17 mouse cellular contexts compared by ENCODE assay signal in the genomic region with DNA sequence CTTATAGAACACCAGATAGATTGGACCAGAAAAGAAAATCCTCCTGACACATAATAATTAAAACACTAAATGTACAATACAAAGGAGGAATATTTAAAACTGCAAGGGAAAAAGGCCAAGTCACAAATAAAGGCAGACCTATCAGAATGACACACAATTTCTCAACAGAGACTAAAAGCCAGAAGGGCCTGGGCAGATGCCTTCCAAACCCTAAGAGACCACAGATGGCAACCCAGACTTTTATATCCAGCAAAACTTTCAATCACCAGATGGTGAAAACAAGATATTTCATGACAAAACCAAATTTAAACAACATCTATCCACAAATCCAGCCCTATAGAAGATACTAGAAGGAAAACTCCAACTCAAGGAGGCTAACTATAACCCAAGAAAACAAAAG.
"Had no signal": no experiment of that assay in that cellular context is flagged by ENCODE, and none has a peak within 500 bp of the region (broad histone marks: within the 10 kb centered on the region; RNA-seq: fewer than 3 reads in every experiment).

No protein-coding gene starts in this region.

- H3K27ac ChIP-seq: lung, embryonic 15.5 days; macrophage; midbrain, embryonic 13.5 days; midbrain, embryonic 15.5 days; neural tube, embryonic 12.5 days; stomach, embryonic 15.5 days; stomach, postnatal 0 days had no signal

- H3K9me3 ChIP-seq: lung, embryonic 15.5 days; megakaryocyte, embryonic 14.5 days; midbrain, embryonic 13.5 days; midbrain, embryonic 15.5 days; neural tube, embryonic 12.5 days; stomach, embryonic 15.5 days had no signal

- H3K27me3 ChIP-seq: lung, embryonic 15.5 days; megakaryocyte, embryonic 14.5 days; midbrain, embryonic 13.5 days; midbrain, embryonic 15.5 days; neural tube, embryonic 12.5 days; stomach, embryonic 15.5 days had no signal

- DNase-seq: lung, adult 2 months; lung, postnatal 14 days; lung, postnatal 36 days; right cerebral cortex, postnatal 14 days; thymus, adult 2 months; thymus, postnatal 25 days; thymus, postnatal 4 days had no signal

- H3K9ac ChIP-seq: lung, embryonic 15.5 days; midbrain, embryonic 13.5 days; midbrain, embryonic 15.5 days; neural tube, embryonic 12.5 days; stomach, embryonic 15.5 days had no signal

- H3K4me3 ChIP-seq: lung, embryonic 15.5 days; megakaryocyte, embryonic 14.5 days; midbrain, embryonic 13.5 days; midbrain, embryonic 15.5 days; neural tube, embryonic 12.5 days; stomach, embryonic 15.5 days had no signal

- H3K4me2 ChIP-seq: lung, embryonic 15.5 days; midbrain, embryonic 11.5 days; midbrain, embryonic 13.5 days; midbrain, embryonic 15.5 days; neural tube, embryonic 12.5 days; stomach, embryonic 15.5 days had no signal

- H3K36me3 ChIP-seq: lung, embryonic 15.5 days; midbrain, embryonic 13.5 days; midbrain, embryonic 15.5 days; neural tube, embryonic 12.5 days; stomach, embryonic 15.5 days had no signal

- ATAC-seq: lung, postnatal 0 days; midbrain, embryonic 13.5 days; midbrain, embryonic 15.5 days had no signal

- H3K4me1 ChIP-seq: lung, embryonic 15.5 days; midbrain, embryonic 13.5 days; midbrain, embryonic 15.5 days; neural tube, embryonic 12.5 days; stomach, embryonic 15.5 days had no signal
